Mouse (Mus musculus) limb, embryonic 10.5 days (tissue): ENCODE data around the gene Tenm2. TPM values are rescaled to one million over a fixed set of nuclear protein-coding genes. Genes with fewer than 3 reads are reported as not detected.
A peak's percentile ranks its signal among the peaks of the same experiment; 100 is the strongest.

ENCODE experiments used
- DNase-seq: peaks from one replicate; pipeline ENCODE4 v3.0.0-alpha.2; 2017; ENCODE audit warnings: low spot score
- H3K27ac ChIP-seq: fragments of 300-500 bp; sonication (generic); 2 replicates; pipeline ENCODE4 v1.5.1; 2016; ENCODE audit warnings: mild to moderate bottlenecking
- H3K27me3 ChIP-seq: fragments of 300-500 bp; sonication (generic); 2 replicates; pipeline ENCODE4 v1.6.1; 2016; ENCODE audit warnings: low read depth, mild to moderate bottlenecking; ENCODE audit not compliant: poor library complexity, severe bottlenecking
- H3K36me3 ChIP-seq: fragments of 300-500 bp; sonication (generic); 2 replicates; pipeline ENCODE4 v1.6.1; 2016; ENCODE audit warnings: mild to moderate bottlenecking, moderate library complexity
- H3K4me1 ChIP-seq: fragments of 300-500 bp; sonication (generic); 2 replicates; pipeline ENCODE4 v1.6.1; 2016
- H3K4me3 ChIP-seq: fragments of 300-500 bp; sonication (generic); 2 replicates; pipeline ENCODE4 v1.5.1; 2016; ENCODE audit warnings: mild to moderate bottlenecking, moderate library complexity
- H3K9me3 ChIP-seq: fragments of 300-500 bp; sonication (generic); replicated peaks from 2 replicates; pipeline ENCODE4 v1.6.1; 2016; ENCODE audit warnings: mild to moderate bottlenecking
- WGBS: fragments of 180-500 bp; shearing (Covaris S2); methylation state at CpG from one replicate; pipeline ENCODE4 v1.1.7; 2016; 5-methylcytosine and 5-hydroxymethylcytosine counted together
- polyA plus RNA-seq: library from polyadenylated mRNA; unstranded; fragments of >200 nt; fragmentation: Nextera tagmentation; extraction: Ambion mirVana; gene quantifications from 2 replicates; pipeline ENCODE4 v1.2.1, GENCODE M21; 2016

Tenm2 gene
- polyA plus RNA-seq, 1 experiment from 2014 or later: 0.60 TPM

GRCm38 (mm10) chr11:36103556-36103955, 1132.2 kb downstream of the Tenm2 start:
- Histone ChIP-seq H3K27ac (no peak overlapping the region), H3K27me3 (no peaks in the 10 kb centered on the region), H3K36me3 (no peaks in the 10 kb centered on the region), H3K4me3 (no peak overlapping the region), H3K9me3 (no peaks in the 10 kb centered on the region), H3K4me1 (peaks cover 7% of the 10 kb centered on the region; the same call in 1 of the 2 replicates)
- 75% methylated on average over 6 of the region's 6 CpGs for WGBS
- DNase-seq: no peak

GRCm38 (mm10) chr11:36096219-36096618, 1139.5 kb downstream of the Tenm2 start:
- Histone ChIP-seq H3K9me3 (no peaks in the 10 kb centered on the region), H3K4me3 (no peak overlapping the region), H3K27ac (no peak overlapping the region), H3K4me1 (no peaks in the 10 kb centered on the region), H3K36me3 (no peaks in the 10 kb centered on the region), H3K27me3 (no peaks in the 10 kb centered on the region)
- DNase-seq: no peak
- 86% methylated on average over 14 of the region's 14 CpGs for WGBS

GRCm38 (mm10) chr11:36090210-36090609, 1145.6 kb downstream of the Tenm2 start:
- Histone ChIP-seq H3K9me3 (no peaks in the 10 kb centered on the region), H3K4me1 (no peaks in the 10 kb centered on the region), H3K36me3 (no peaks in the 10 kb centered on the region), H3K4me3 (no peak overlapping the region), H3K27me3 (no peaks in the 10 kb centered on the region), H3K27ac (no peak overlapping the region)
- peak; percentile 41 for DNase-seq
- 11% methylated on average over 3 of the region's 3 CpGs for WGBS

- DNase-seq: peak; percentile 32
These were observed 1154.2 kb downstream of the Tenm2 start for GRCm38 (mm10) chr11:36081399-36082053.

GRCm38 (mm10) chr11:36080766-36081165, 1155.0 kb downstream of the Tenm2 start:
- Histone ChIP-seq H3K9me3 (no peaks in the 10 kb centered on the region), H3K27ac (no peak overlapping the region), H3K36me3 (no peaks in the 10 kb centered on the region), H3K4me3 (no peak overlapping the region), H3K4me1 (no peaks in the 10 kb centered on the region), H3K27me3 (peaks cover 12% of the 10 kb centered on the region; the same call in 1 of the 2 replicates)
- DNase-seq: no peak
- 73% methylated on average over 11 of the region's 11 CpGs for WGBS

More at GRCm38 (mm10) chr11:36081399-36082053, 1154.2 kb downstream of the Tenm2 start:
- Histone ChIP-seq H3K27me3 (peaks cover 12% of the 10 kb centered on the region; the same call in 1 of the 2 replicates), H3K9me3 (no peaks in the 10 kb centered on the region), H3K4me1 (no peaks in the 10 kb centered on the region), H3K36me3 (no peaks in the 10 kb centered on the region), H3K27ac (no peak overlapping the region), H3K4me3 (no peak overlapping the region)
- WGBS: 38% methylated on average over 10 of the region's 10 CpGs

- no peak for DNase-seq
- H3K27me3 ChIP-seq: peaks cover 12% of the 10 kb centered on the region; the same call in 1 of the 2 replicates
- no peak overlapping the region for H3K4me3 ChIP-seq
- 88% methylated on average over 7 of the region's 7 CpGs for WGBS
- H3K36me3 ChIP-seq: no peaks in the 10 kb centered on the region
- H3K27ac ChIP-seq: no peak overlapping the region
- H3K4me1 ChIP-seq: no peaks in the 10 kb centered on the region
- H3K9me3 ChIP-seq: no peaks in the 10 kb centered on the region
These were observed 1157.4 kb downstream of the Tenm2 start for GRCm38 (mm10) chr11:36078391-36078790.

- Histone ChIP-seq H3K27ac (no peak overlapping the region), H3K9me3 (no peaks in the 10 kb centered on the region), H3K4me1 (no peaks in the 10 kb centered on the region), H3K27me3 (no peaks in the 10 kb centered on the region), H3K4me3 (no peak overlapping the region), H3K36me3 (no peaks in the 10 kb centered on the region)
- WGBS: 84% methylated on average over 8 of the region's 8 CpGs
- no peak for DNase-seq
These were observed 1161.7 kb downstream of the Tenm2 start for GRCm38 (mm10) chr11:36074015-36074567.

GRCm38 (mm10) chr11:36073074-36073818, 1162.5 kb downstream of the Tenm2 start:
- DNase-seq: no peak
- Histone ChIP-seq H3K4me3 (no peak overlapping the region), H3K36me3 (no peaks in the 10 kb centered on the region), H3K9me3 (no peaks in the 10 kb centered on the region), H3K27me3 (no peaks in the 10 kb centered on the region), H3K27ac (no peak overlapping the region), H3K4me1 (no peaks in the 10 kb centered on the region)
- WGBS: 85% methylated on average over 8 of the region's 8 CpGs

- H3K9me3 ChIP-seq: no peaks in the 10 kb centered on the region
- no peak overlapping the region for H3K27ac ChIP-seq
- no peak for DNase-seq
- H3K4me1 ChIP-seq: no peaks in the 10 kb centered on the region
- H3K4me3 ChIP-seq: no peak overlapping the region
- H3K36me3 ChIP-seq: no peaks in the 10 kb centered on the region
- 92% methylated on average over 5 of the region's 5 CpGs for WGBS
- no peaks in the 10 kb centered on the region for H3K27me3 ChIP-seq
These were observed 1163.1 kb downstream of the Tenm2 start for GRCm38 (mm10) chr11:36072646-36073045.

- Histone ChIP-seq H3K4me3 (no peak overlapping the region), H3K27me3 (no peaks in the 10 kb centered on the region), H3K27ac (no peak overlapping the region), H3K36me3 (no peaks in the 10 kb centered on the region), H3K4me1 (no peaks in the 10 kb centered on the region), H3K9me3 (no peaks in the 10 kb centered on the region)
- DNase-seq: no peak
- 59% methylated on average over 9 of the region's 9 CpGs for WGBS
These were observed 1163.7 kb downstream of the Tenm2 start for GRCm38 (mm10) chr11:36072038-36072437.

- Histone ChIP-seq H3K4me1 (no peaks in the 10 kb centered on the region), H3K27me3 (no peaks in the 10 kb centered on the region), H3K36me3 (no peaks in the 10 kb centered on the region), H3K4me3 (no peak overlapping the region), H3K9me3 (no peaks in the 10 kb centered on the region), H3K27ac (no peak overlapping the region)
- WGBS: no CpG with 5 or more reads among the region's 1 CpGs
- no peak for DNase-seq
These were observed 1176.4 kb downstream of the Tenm2 start for GRCm38 (mm10) chr11:36059325-36059843.

- no peaks in the 10 kb centered on the region for H3K9me3 ChIP-seq
- H3K36me3 ChIP-seq: no peaks in the 10 kb centered on the region
- 91% methylated on average over 11 of the region's 11 CpGs for WGBS
- no peaks in the 10 kb centered on the region for H3K4me1 ChIP-seq
- H3K27ac ChIP-seq: no peak overlapping the region
- no peak overlapping the region for H3K4me3 ChIP-seq
- H3K27me3 ChIP-seq: no peaks in the 10 kb centered on the region
- no peak for DNase-seq
These were observed 1179.2 kb downstream of the Tenm2 start for GRCm38 (mm10) chr11:36056525-36056924.

- Histone ChIP-seq H3K27ac (no peak overlapping the region), H3K9me3 (no peaks in the 10 kb centered on the region), H3K4me3 (no peak overlapping the region), H3K4me1 (peaks cover 3% of the 10 kb centered on the region; the same call in 1 of the 2 replicates), H3K36me3 (no peaks in the 10 kb centered on the region), H3K27me3 (peaks cover 3% of the 10 kb centered on the region; the same call in 1 of the 2 replicates)
- no peak for DNase-seq
- 90% methylated on average over 7 of the region's 7 CpGs for WGBS
These were observed 1181.4 kb downstream of the Tenm2 start for GRCm38 (mm10) chr11:36054323-36054722.
